Mouse (Mus musculus): ENCODE measurements around the gene Prnp. TPM values are rescaled to one million over a fixed set of nuclear protein-coding genes. Genes with fewer than 3 reads are reported as not detected.

The Prnp gene
- polyA plus RNA-seq, 1 experiment from 2014 or later, result 73.8 TPM

- Histone ChIP-seq H3K4me3 (replicated peaks) (no peak overlapping the region), H3K27ac (no peak overlapping the region), H3K9ac (no peak overlapping the region), H3K36me3 (no peaks in the 10 kb centered on the region), H3K4me2 (no peak overlapping the region), H3K27me3 (replicated peaks) (no peaks in the 10 kb centered on the region), H3K4me1 (no peaks in the 10 kb centered on the region), H3K9me3 (no peaks in the 10 kb centered on the region)
- ATAC-seq (ENCODE audit: insufficient read depth, low FRiP score, low read depth), result no peak
- 44% methylated on average over 7 of the region's 7 CpGs for WGBS
These were observed 21.5 kb upstream of the Prnp start for GRCm38 (mm10) chr2:131888233-131888632.

GRCm38 (mm10) chr2:131892534-131892933 is 17.2 kb upstream of the Prnp start:
- Histone ChIP-seq H3K9me3 (no peaks in the 10 kb centered on the region), H3K27me3 (replicated peaks) (no peaks in the 10 kb centered on the region), H3K4me1 (no peaks in the 10 kb centered on the region), H3K4me2 (no peak overlapping the region), H3K9ac (no peak overlapping the region), H3K36me3 (no peaks in the 10 kb centered on the region), H3K4me3 (replicated peaks) (no peak overlapping the region), H3K27ac (peak overlapping the region; percentile 35; the same call in 1 of the 2 replicates)
- ATAC-seq (ENCODE audit: insufficient read depth, low FRiP score, low read depth), result no peak
- 46% methylated on average over 5 of the region's 5 CpGs for WGBS

- ATAC-seq (ENCODE audit: insufficient read depth, low FRiP score, low read depth), result no peak
- no peak overlapping the region for H3K4me3 ChIP-seq (replicated peaks)
- no peaks in the 10 kb centered on the region for H3K4me1 ChIP-seq
- 33% methylated on average over 2 of the region's 2 CpGs for WGBS
- no peaks in the 10 kb centered on the region for H3K36me3 ChIP-seq
- H3K27me3 ChIP-seq (replicated peaks), result no peaks in the 10 kb centered on the region
- H3K9ac ChIP-seq, result no peak overlapping the region
- H3K27ac ChIP-seq, result no peak overlapping the region
- H3K4me2 ChIP-seq, result no peak overlapping the region
- no peaks in the 10 kb centered on the region for H3K9me3 ChIP-seq
These were observed 14.6 kb upstream of the Prnp start for GRCm38 (mm10) chr2:131895106-131895505.

- Histone ChIP-seq H3K9ac (no peak overlapping the region), H3K36me3 (no peaks in the 10 kb centered on the region), H3K27ac (no peak overlapping the region), H3K4me1 (no peaks in the 10 kb centered on the region), H3K4me3 (replicated peaks) (no peak overlapping the region), H3K27me3 (replicated peaks) (no peaks in the 10 kb centered on the region), H3K9me3 (no peaks in the 10 kb centered on the region), H3K4me2 (no peak overlapping the region)
- 72% methylated on average over 4 of the region's 4 CpGs for WGBS
- no peak for ATAC-seq (ENCODE audit: insufficient read depth, low FRiP score, low read depth)
These were observed 13.7 kb upstream of the Prnp start for GRCm38 (mm10) chr2:131896011-131896410.

GRCm38 (mm10) chr2:131897336-131898109 is 12.2 kb upstream of the Prnp start:
- no peaks in the 10 kb centered on the region for H3K36me3 ChIP-seq
- H3K9ac ChIP-seq, result no peak overlapping the region
- no peak overlapping the region for H3K27ac ChIP-seq
- no peaks in the 10 kb centered on the region for H3K9me3 ChIP-seq
- WGBS, result 88% methylated on average over 12 of the region's 12 CpGs
- H3K27me3 ChIP-seq (replicated peaks), result no peaks in the 10 kb centered on the region
- ATAC-seq (ENCODE audit: insufficient read depth, low FRiP score, low read depth), result no peak
- no peak overlapping the region for H3K4me3 ChIP-seq (replicated peaks)
- H3K4me2 ChIP-seq, result no peak overlapping the region
- no peaks in the 10 kb centered on the region for H3K4me1 ChIP-seq

- H3K27ac ChIP-seq, result peak overlapping the region; percentile 57; the same call in 1 of the 2 replicates
- 15% methylated on average over 2 of the region's 3 CpGs for WGBS
- ATAC-seq (ENCODE audit: insufficient read depth, low FRiP score, low read depth), result no peak
These were observed 7.3 kb upstream of the Prnp start for GRCm38 (mm10) chr2:131902423-131902822.

GRCm38 (mm10) chr2:131902867-131903266 is 6.9 kb upstream of the Prnp start:
- WGBS, result 22% methylated on average over 8 of the region's 8 CpGs
- no peaks in the 10 kb centered on the region for H3K9me3 ChIP-seq
- no peak overlapping the region for H3K4me3 ChIP-seq (replicated peaks)
- H3K9ac ChIP-seq, result no peak overlapping the region
- no peaks in the 10 kb centered on the region for H3K4me1 ChIP-seq
- H3K27me3 ChIP-seq (replicated peaks), result no peaks in the 10 kb centered on the region
- no peak overlapping the region for H3K4me2 ChIP-seq
- H3K27ac ChIP-seq, result peak overlapping the region; percentile 64
- peak; percentile 81 for ATAC-seq (ENCODE audit: insufficient read depth, low FRiP score, low read depth)
- H3K36me3 ChIP-seq, result no peaks in the 10 kb centered on the region

More at GRCm38 (mm10) chr2:131902423-131902822, 7.3 kb upstream of the Prnp start:
- H3K27me3 ChIP-seq (replicated peaks), result no peaks in the 10 kb centered on the region
- no peaks in the 10 kb centered on the region for H3K36me3 ChIP-seq
- H3K9ac ChIP-seq, result no peak overlapping the region
- no peaks in the 10 kb centered on the region for H3K9me3 ChIP-seq
- no peak overlapping the region for H3K4me3 ChIP-seq (replicated peaks)
- no peak overlapping the region for H3K4me2 ChIP-seq
- H3K4me1 ChIP-seq, result no peaks in the 10 kb centered on the region

- H3K4me3 ChIP-seq (replicated peaks), result no peak overlapping the region
- no peak overlapping the region for H3K9ac ChIP-seq
- 24% methylated on average over 5 of the region's 5 CpGs for WGBS
- H3K27ac ChIP-seq, result no peak overlapping the region
- H3K4me1 ChIP-seq, result no peaks in the 10 kb centered on the region
- no peak overlapping the region for H3K4me2 ChIP-seq
- ATAC-seq (ENCODE audit: insufficient read depth, low FRiP score, low read depth), result peak; percentile 54
- no peaks in the 10 kb centered on the region for H3K9me3 ChIP-seq
- no peaks in the 10 kb centered on the region for H3K27me3 ChIP-seq (replicated peaks)
- H3K36me3 ChIP-seq, result no peaks in the 10 kb centered on the region
These were observed 4.7 kb upstream of the Prnp start for GRCm38 (mm10) chr2:131905025-131905424.

GRCm38 (mm10) chr2:131905776-131906175 is 4.0 kb upstream of the Prnp start:
- Histone ChIP-seq H3K36me3 (no peaks in the 10 kb centered on the region), H3K4me3 (replicated peaks) (no peak overlapping the region), H3K27me3 (replicated peaks) (no peaks in the 10 kb centered on the region), H3K4me2 (no peak overlapping the region), H3K9me3 (no peaks in the 10 kb centered on the region), H3K4me1 (no peaks in the 10 kb centered on the region), H3K9ac (no peak overlapping the region), H3K27ac (no peak overlapping the region)
- 72% methylated on average over 6 of the region's 6 CpGs for WGBS
- no peak for ATAC-seq (ENCODE audit: insufficient read depth, low FRiP score, low read depth)

GRCm38 (mm10) chr2:131906266-131906665 is 3.5 kb upstream of the Prnp start:
- H3K36me3 ChIP-seq, result no peaks in the 10 kb centered on the region
- 85% methylated on average over 3 of the region's 3 CpGs for WGBS
- H3K4me2 ChIP-seq, result no peak overlapping the region
- no peak overlapping the region for H3K9ac ChIP-seq
- no peaks in the 10 kb centered on the region for H3K9me3 ChIP-seq
- H3K4me3 ChIP-seq (replicated peaks), result no peak overlapping the region
- no peaks in the 10 kb centered on the region for H3K27me3 ChIP-seq (replicated peaks)
- no peaks in the 10 kb centered on the region for H3K4me1 ChIP-seq
- no peak for ATAC-seq (ENCODE audit: insufficient read depth, low FRiP score, low read depth)
- no peak overlapping the region for H3K27ac ChIP-seq

- Histone ChIP-seq H3K27me3 (replicated peaks) (no peaks in the 10 kb centered on the region), H3K4me1 (no peaks in the 10 kb centered on the region), H3K27ac (no peak overlapping the region), H3K36me3 (no peaks in the 10 kb centered on the region), H3K4me3 (replicated peaks) (no peak overlapping the region), H3K4me2 (no peak overlapping the region), H3K9ac (no peak overlapping the region), H3K9me3 (no peaks in the 10 kb centered on the region)
- no peak for ATAC-seq (ENCODE audit: insufficient read depth, low FRiP score, low read depth)
- WGBS, result 78% methylated on average over 1 of the region's 1 CpGs
These were observed 2.9 kb upstream of the Prnp start for GRCm38 (mm10) chr2:131906846-131907245.

- H3K27me3 ChIP-seq (replicated peaks), result no peaks in the 10 kb centered on the region
- no peak overlapping the region for H3K4me3 ChIP-seq (replicated peaks)
- no peak overlapping the region for H3K9ac ChIP-seq
- no peaks in the 10 kb centered on the region for H3K36me3 ChIP-seq
- H3K9me3 ChIP-seq, result no peaks in the 10 kb centered on the region
- WGBS, result 85% methylated on average over 5 of the region's 5 CpGs
- ATAC-seq (ENCODE audit: insufficient read depth, low FRiP score, low read depth), result no peak
- H3K4me2 ChIP-seq, result no peak overlapping the region
- H3K4me1 ChIP-seq, result no peaks in the 10 kb centered on the region
- H3K27ac ChIP-seq, result no peak overlapping the region
These were observed 2.4 kb upstream of the Prnp start for GRCm38 (mm10) chr2:131907311-131907710.

All from stomach, embryonic 15.5 days (tissue).